Mouse (Mus musculus) hindbrain, embryonic 12.5 days (tissue): ENCODE measurements at regions not wholly inside any gene's neighbourhood (a gene's known extent, or its start where the extent isn't known, plus 50 kb on each side); places are given as distances from the start of the nearest gene placed in this dataset.

Experiments used
- ATAC-seq: fragments of 200-750 bp; cut with Nextera tagmentation; 2 replicates; pipeline ENCODE4 v1.8.0; 2017; ENCODE audit warnings: moderate TSS enrichment; ENCODE audit not compliant: low FRiP score
- H3K27ac ChIP-seq: fragments of 300-500 bp; sonication (generic); 2 replicates; pipeline ENCODE4 v1.5.1; 2016; ENCODE audit warnings: mild to moderate bottlenecking
- H3K27me3 ChIP-seq: fragments of 300-500 bp; sonication (generic); 2 replicates; pipeline ENCODE4 v1.6.1; 2016; ENCODE audit warnings: mild to moderate bottlenecking
- H3K36me3 ChIP-seq: fragments of 300-500 bp; sonication (generic); 2 replicates; pipeline ENCODE4 v1.6.1; 2016; ENCODE audit warnings: mild to moderate bottlenecking
- H3K4me1 ChIP-seq: fragments of 300-500 bp; sonication (generic); 2 replicates; pipeline ENCODE4 v1.6.1; 2016
- H3K4me2 ChIP-seq: fragments of 300-500 bp; sonication (generic); replicated peaks from 2 replicates; pipeline ENCODE4 v1.6.1; 2016; ENCODE audit warnings: mild to moderate bottlenecking
- H3K4me3 ChIP-seq: fragments of 300-500 bp; sonication (generic); 2 replicates; pipeline ENCODE4 v1.5.1; 2016; ENCODE audit warnings: mild to moderate bottlenecking
- H3K9ac ChIP-seq: fragments of 300-500 bp; sonication (generic); 2 replicates; pipeline ENCODE4 v1.6.1; 2016; ENCODE audit warnings: mild to moderate bottlenecking, moderate library complexity
- H3K9me3 ChIP-seq: fragments of 300-500 bp; sonication (generic); replicated peaks from 2 replicates; pipeline ENCODE4 v1.6.1; 2016; ENCODE audit warnings: mild to moderate bottlenecking
- WGBS: fragments of 180-500 bp; shearing (Covaris S2); methylation state at CpG from one replicate; pipeline ENCODE4 v1.1.7; 2016; 5-methylcytosine and 5-hydroxymethylcytosine counted together

- WGBS: 81% methylated on average over 1 of the region's 1 CpGs
- H3K27me3 ChIP-seq: no peaks in the 10 kb centered on the region
- H3K4me1 ChIP-seq: no peaks in the 10 kb centered on the region
- H3K4me2 ChIP-seq: no peak overlapping the region
- no peak overlapping the region for H3K9ac ChIP-seq
- H3K4me3 ChIP-seq: no peak overlapping the region
- H3K9me3 ChIP-seq: no peaks in the 10 kb centered on the region
- no peak for ATAC-seq
- H3K36me3 ChIP-seq: no peaks in the 10 kb centered on the region
- no peak overlapping the region for H3K27ac ChIP-seq
Measured at GRCm38 (mm10) chr8:32958331-32958730, 470.2 kb upstream of the 5930422O12Rik start.

- Histone ChIP-seq H3K4me2 (no peak overlapping the region), H3K4me3 (no peak overlapping the region), H3K4me1 (no peaks in the 10 kb centered on the region), H3K27me3 (no peaks in the 10 kb centered on the region), H3K9me3 (no peaks in the 10 kb centered on the region), H3K36me3 (no peaks in the 10 kb centered on the region), H3K9ac (no peak overlapping the region), H3K27ac (no peak overlapping the region)
- peak; percentile 57 for ATAC-seq
- WGBS: 77% methylated on average over 4 of the region's 4 CpGs
Measured at GRCm38 (mm10) chr8:32958855-32959254, 469.7 kb upstream of the 5930422O12Rik start.

GRCm38 (mm10) chr8:32959326-32960064 is 469.0 kb upstream of the 5930422O12Rik start:
- no peaks in the 10 kb centered on the region for H3K27me3 ChIP-seq
- no peaks in the 10 kb centered on the region for H3K4me1 ChIP-seq
- ATAC-seq: peak; percentile 80
- H3K36me3 ChIP-seq: no peaks in the 10 kb centered on the region
- no peak overlapping the region for H3K4me2 ChIP-seq
- no peak overlapping the region for H3K27ac ChIP-seq
- H3K4me3 ChIP-seq: no peak overlapping the region
- 68% methylated on average over 12 of the region's 12 CpGs for WGBS
- H3K9ac ChIP-seq: no peak overlapping the region
- no peaks in the 10 kb centered on the region for H3K9me3 ChIP-seq

GRCm38 (mm10) chr8:32990216-32990615 is 438.3 kb upstream of the 5930422O12Rik start:
- no peak overlapping the region for H3K4me2 ChIP-seq
- WGBS: 89% methylated on average over 3 of the region's 3 CpGs

GRCm38 (mm10) chr8:33003967-33004564 is 424.4 kb upstream of the 5930422O12Rik start:
- no peaks in the 10 kb centered on the region for H3K27me3 ChIP-seq
- H3K9ac ChIP-seq: no peak overlapping the region

More at GRCm38 (mm10) chr8:32990216-32990615, 438.3 kb upstream of the 5930422O12Rik start:
- Histone ChIP-seq H3K27me3 (no peaks in the 10 kb centered on the region), H3K36me3 (no peaks in the 10 kb centered on the region), H3K27ac (no peak overlapping the region), H3K4me1 (no peaks in the 10 kb centered on the region), H3K9ac (no peak overlapping the region), H3K9me3 (no peaks in the 10 kb centered on the region), H3K4me3 (no peak overlapping the region)
- ATAC-seq: no peak

GRCm38 (mm10) chr8:33004570-33004969 is 423.9 kb upstream of the 5930422O12Rik start:
- 21% methylated on average over 2 of the region's 2 CpGs for WGBS
- no peak overlapping the region for H3K4me3 ChIP-seq
- peak; percentile 89 for ATAC-seq
- H3K4me1 ChIP-seq: 0 out of 2 replicates have a peak, but pooled peaks cover 13% of the 10 kb centered on the region
- H3K27ac ChIP-seq: no peak overlapping the region
- no peak overlapping the region for H3K4me2 ChIP-seq
- H3K9me3 ChIP-seq: no peaks in the 10 kb centered on the region
- no peaks in the 10 kb centered on the region for H3K36me3 ChIP-seq
- H3K27me3 ChIP-seq: no peaks in the 10 kb centered on the region
- H3K9ac ChIP-seq: no peak overlapping the region

More at GRCm38 (mm10) chr8:33003967-33004564, 424.4 kb upstream of the 5930422O12Rik start:
- Histone ChIP-seq H3K36me3 (no peaks in the 10 kb centered on the region), H3K4me2 (no peak overlapping the region), H3K27ac (no peak overlapping the region), H3K4me3 (no peak overlapping the region), H3K4me1 (0 out of 2 replicates have a peak, but pooled peaks cover 13% of the 10 kb centered on the region), H3K9me3 (no peaks in the 10 kb centered on the region)
- 55% methylated on average over 7 of the region's 7 CpGs for WGBS
- ATAC-seq: no peak

- H3K27me3 ChIP-seq: no peaks in the 10 kb centered on the region
- no peak overlapping the region for H3K27ac ChIP-seq
- H3K4me3 ChIP-seq: no peak overlapping the region
- H3K4me2 ChIP-seq: no peak overlapping the region
- no peaks in the 10 kb centered on the region for H3K4me1 ChIP-seq
- H3K36me3 ChIP-seq: no peaks in the 10 kb centered on the region
- no peak for ATAC-seq
- no peaks in the 10 kb centered on the region for H3K9me3 ChIP-seq
- H3K9ac ChIP-seq: no peak overlapping the region
Measured at GRCm38 (mm10) chr8:33010106-33010505, 418.4 kb upstream of the 5930422O12Rik start.

GRCm38 (mm10) chr8:33012784-33013183 is 415.7 kb upstream of the 5930422O12Rik start:
- no peak overlapping the region for H3K27ac ChIP-seq
- H3K27me3 ChIP-seq: no peaks in the 10 kb centered on the region
- 85% methylated on average over 6 of the region's 6 CpGs for WGBS
- no peaks in the 10 kb centered on the region for H3K9me3 ChIP-seq
- H3K36me3 ChIP-seq: no peaks in the 10 kb centered on the region
- H3K4me2 ChIP-seq: no peak overlapping the region
- no peaks in the 10 kb centered on the region for H3K4me1 ChIP-seq
- H3K9ac ChIP-seq: no peak overlapping the region
- no peak overlapping the region for H3K4me3 ChIP-seq
- ATAC-seq: no peak

- no peaks in the 10 kb centered on the region for H3K4me1 ChIP-seq
- no peaks in the 10 kb centered on the region for H3K27me3 ChIP-seq
- no peaks in the 10 kb centered on the region for H3K36me3 ChIP-seq
- no peak overlapping the region for H3K4me3 ChIP-seq
- WGBS: 79% methylated on average over 3 of the region's 3 CpGs
- H3K4me2 ChIP-seq: no peak overlapping the region
- no peak for ATAC-seq
- no peak overlapping the region for H3K9ac ChIP-seq
- H3K27ac ChIP-seq: no peak overlapping the region
- no peaks in the 10 kb centered on the region for H3K9me3 ChIP-seq
Measured at GRCm38 (mm10) chr8:33015861-33016260, 412.6 kb upstream of the 5930422O12Rik start.

- H3K9ac ChIP-seq: no peak overlapping the region
- no peak overlapping the region for H3K4me2 ChIP-seq
- H3K4me1 ChIP-seq: 0 out of 2 replicates have a peak, but pooled peaks cover 2% of the 10 kb centered on the region
- no peak overlapping the region for H3K4me3 ChIP-seq
- no peaks in the 10 kb centered on the region for H3K9me3 ChIP-seq
- no peak for ATAC-seq
- H3K27me3 ChIP-seq: no peaks in the 10 kb centered on the region
- H3K36me3 ChIP-seq: no peaks in the 10 kb centered on the region
- no peak overlapping the region for H3K27ac ChIP-seq
- 59% methylated on average over 4 of the region's 4 CpGs for WGBS
Measured at GRCm38 (mm10) chr8:33026973-33027372, 401.5 kb upstream of the 5930422O12Rik start.

GRCm38 (mm10) chr8:33029453-33029852 is 399.1 kb upstream of the 5930422O12Rik start:
- Histone ChIP-seq H3K4me3 (no peak overlapping the region), H3K36me3 (no peaks in the 10 kb centered on the region), H3K9me3 (no peaks in the 10 kb centered on the region), H3K9ac (no peak overlapping the region), H3K4me1 (0 out of 2 replicates have a peak, but pooled peaks cover 2% of the 10 kb centered on the region), H3K4me2 (no peak overlapping the region), H3K27me3 (no peaks in the 10 kb centered on the region), H3K27ac (no peak overlapping the region)
- ATAC-seq: no peak
- WGBS: 81% methylated on average over 3 of the region's 3 CpGs

- Histone ChIP-seq H3K9ac (no peak overlapping the region), H3K36me3 (no peaks in the 10 kb centered on the region), H3K4me2 (no peak overlapping the region), H3K9me3 (peaks cover 11% of the 10 kb centered on the region; the same call in 1 of the 2 replicates), H3K27me3 (no peaks in the 10 kb centered on the region), H3K4me3 (no peak overlapping the region), H3K27ac (0 out of 2 replicates have a peak overlapping the region, but pooled peaks have one; percentile 7), H3K4me1 (peaks cover 6% of the 10 kb centered on the region; the same call in 1 of the 2 replicates)
- 34% methylated on average over 8 of the region's 8 CpGs for WGBS
- ATAC-seq: peak; percentile 79
Measured at GRCm38 (mm10) chr8:33052017-33052416, 376.5 kb upstream of the 5930422O12Rik start.
